Mouse (Mus musculus) G1E (cell line): ENCODE results near the gene Adora2a.

Experiments used
- CTCF ChIP-seq: IDR thresholded peaks from 2 replicates; pipeline ENCODE4 v1.5.1; 2012; ENCODE audit warnings: low read depth, low read length, inconsistent platforms, mixed read lengths
- TAL1 ChIP-seq: conservative IDR thresholded peaks from 2 replicates; pipeline ENCODE4 v1.6.1; 2012; ENCODE audit warnings: low read depth, low read length, inconsistent platforms, mixed read lengths

- TF ChIP-seq CTCF (no peak), TAL1 (no peak)
Observed at GRCm38 (mm10) chr10:75302536-75302935, 14.1 kb upstream of the Adora2a start.
